Mouse (Mus musculus) stomach, embryonic 14.5 days (tissue): ENCODE measurements around the gene Dhodh. TPM values are rescaled to one million over a fixed set of nuclear protein-coding genes. Genes with fewer than 3 reads are reported as not detected.

ENCODE experiments used
- ATAC-seq: fragments of 200-750 bp; cut with Nextera tagmentation; 2 replicates; pipeline ENCODE4 v1.8.0; 2017; ENCODE audit warnings: low read depth, moderate TSS enrichment; ENCODE audit not compliant: insufficient number of reproducible peaks, insufficient read depth, low FRiP score
- H3K27ac ChIP-seq: fragments of 300-500 bp; sonication (generic); 2 replicates; pipeline ENCODE4 v1.5.1; 2014; ENCODE audit warnings: mild to moderate bottlenecking, low read length, moderate library complexity, mixed read lengths
- H3K27me3 ChIP-seq: fragments of 300-500 bp; sonication (generic); 2 replicates; pipeline ENCODE4 v1.6.1; 2014; ENCODE audit warnings: low read length, control low read depth, mixed read lengths; ENCODE audit not compliant: control insufficient read depth, insufficient read depth
- H3K36me3 ChIP-seq: fragments of 300-500 bp; sonication (generic); 2 replicates; pipeline ENCODE4 v1.6.1; 2014; ENCODE audit warnings: mild to moderate bottlenecking, control low read depth, low read length, moderate library complexity, mixed read lengths; ENCODE audit not compliant: control insufficient read depth, insufficient read depth
- H3K4me1 ChIP-seq: fragments of 300-500 bp; sonication (generic); 2 replicates; pipeline ENCODE4 v1.6.1; 2014; ENCODE audit warnings: low read length, control low read depth, mixed read lengths; ENCODE audit not compliant: control insufficient read depth, insufficient read depth
- H3K4me2 ChIP-seq: fragments of 300-500 bp; sonication (generic); replicated peaks from 2 replicates; pipeline ENCODE4 v1.6.1; 2014; ENCODE audit warnings: low read depth, low read length, control low read depth
- H3K4me3 ChIP-seq: fragments of 300-500 bp; sonication (generic); 2 replicates; pipeline ENCODE4 v1.5.1; 2014; ENCODE audit warnings: low read depth, low read length, control low read depth
- H3K9ac ChIP-seq: fragments of 300-500 bp; sonication (generic); replicated peaks from 2 replicates; pipeline ENCODE4 v1.6.1; 2014; ENCODE audit warnings: low read depth, mild to moderate bottlenecking, control low read depth, low read length, moderate library complexity, mixed read lengths
- H3K9me3 ChIP-seq: fragments of 300-500 bp; sonication (generic); 2 replicates; pipeline ENCODE4 v1.6.1; 2016; ENCODE audit warnings: low read depth, low read length, control low read depth; ENCODE audit not compliant: control insufficient read depth
- WGBS: fragments of 180-500 bp; shearing (Covaris S2); extraction: QIAGEN DNeasy Blood & Tissue Kit; methylation state at CpG from one replicate; pipeline ENCODE4 v1.1.7; 2014; 5-methylcytosine and 5-hydroxymethylcytosine counted together
- polyA plus RNA-seq: library from polyadenylated mRNA; unstranded; fragments of >200 nt; fragmentation: Nextera tagmentation; extraction: Ambion mirVana; gene quantifications from 2 replicates; pipeline ENCODE4 v1.2.1, GENCODE M21; 2014

The Dhodh gene
- polyA plus RNA-seq, 1 experiment from 2014 or later, result 45.1 TPM

DNA sequence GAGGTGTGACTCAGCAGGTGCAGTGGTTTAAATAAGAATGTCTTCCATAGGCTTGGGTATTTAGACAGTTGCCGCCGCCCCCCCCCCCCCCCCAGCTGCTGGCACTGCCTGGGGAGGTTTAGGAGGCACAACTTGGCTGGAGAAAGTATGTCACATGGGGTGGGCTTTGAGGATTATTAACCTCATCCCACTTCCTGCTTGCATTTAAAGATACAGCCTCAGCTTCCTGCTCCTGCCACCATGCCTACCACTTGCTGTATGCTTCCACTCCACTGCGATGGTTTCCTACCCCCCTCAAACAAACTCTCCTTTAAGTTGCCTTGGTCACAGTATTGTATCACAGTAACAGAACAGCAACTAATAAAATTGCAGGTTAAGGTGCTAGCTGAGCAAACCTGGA lies 64.4 kb downstream of the Dhodh start:
- no peak overlapping the region for H3K9ac ChIP-seq
- no peak overlapping the region for H3K27ac ChIP-seq
- peaks cover 19% of the 10 kb centered on the region for H3K36me3 ChIP-seq
- WGBS, result 53% methylated on average over 2 of the region's 3 CpGs
- no peaks in the 10 kb centered on the region for H3K9me3 ChIP-seq
- H3K4me1 ChIP-seq, result no peaks in the 10 kb centered on the region
- H3K4me3 ChIP-seq, result no peak overlapping the region
- H3K27me3 ChIP-seq, result no peaks in the 10 kb centered on the region
- ATAC-seq, result no peak
- H3K4me2 ChIP-seq, result no peak overlapping the region

DNA sequence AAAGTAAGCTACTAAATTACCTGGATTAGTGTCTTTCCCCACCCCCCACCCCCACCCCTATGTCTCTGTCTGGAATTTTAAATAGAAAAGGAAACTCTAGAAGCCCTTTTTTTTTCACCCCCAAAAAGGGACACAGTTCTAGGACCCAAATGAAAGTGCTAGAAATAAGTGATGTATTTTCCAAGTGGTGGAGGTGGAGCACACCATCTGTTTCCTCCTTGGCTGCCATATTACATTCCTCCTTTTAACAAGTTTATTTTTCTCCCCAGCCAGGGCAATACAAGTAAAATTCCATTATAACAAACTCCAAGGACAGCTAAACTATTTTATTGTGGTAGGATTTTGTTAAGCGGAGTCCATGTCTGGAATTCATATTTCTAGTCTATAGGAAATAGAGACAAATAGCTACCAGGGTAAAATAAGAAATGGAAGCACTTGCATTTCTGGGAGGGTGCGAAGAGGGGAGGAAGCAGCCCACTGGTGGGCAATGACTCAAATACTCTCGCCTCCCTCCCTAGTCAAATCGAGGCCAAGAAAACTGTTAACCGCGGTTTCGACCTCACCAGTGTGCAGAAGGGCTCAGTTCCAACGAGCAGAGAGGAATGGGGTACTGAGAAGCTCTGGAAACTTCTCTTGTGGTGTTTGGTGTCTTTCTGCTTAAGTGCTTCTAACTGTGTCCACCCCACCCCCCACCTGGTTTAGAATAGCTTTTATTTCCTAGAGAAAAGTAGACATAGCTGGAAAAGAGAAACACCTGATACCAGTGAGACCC lies 65.5 kb downstream of the Dhodh start:
- H3K9me3 ChIP-seq, result no peaks in the 10 kb centered on the region
- no peaks in the 10 kb centered on the region for H3K4me1 ChIP-seq
- H3K27me3 ChIP-seq, result no peaks in the 10 kb centered on the region
- no peak for ATAC-seq
- no peak overlapping the region for H3K4me3 ChIP-seq
- peaks cover 12% of the 10 kb centered on the region for H3K36me3 ChIP-seq
- H3K27ac ChIP-seq, result no peak overlapping the region
- no peak overlapping the region for H3K9ac ChIP-seq
- WGBS, result 78% methylated on average over 8 of the region's 8 CpGs
- no peak overlapping the region for H3K4me2 ChIP-seq

DNA sequence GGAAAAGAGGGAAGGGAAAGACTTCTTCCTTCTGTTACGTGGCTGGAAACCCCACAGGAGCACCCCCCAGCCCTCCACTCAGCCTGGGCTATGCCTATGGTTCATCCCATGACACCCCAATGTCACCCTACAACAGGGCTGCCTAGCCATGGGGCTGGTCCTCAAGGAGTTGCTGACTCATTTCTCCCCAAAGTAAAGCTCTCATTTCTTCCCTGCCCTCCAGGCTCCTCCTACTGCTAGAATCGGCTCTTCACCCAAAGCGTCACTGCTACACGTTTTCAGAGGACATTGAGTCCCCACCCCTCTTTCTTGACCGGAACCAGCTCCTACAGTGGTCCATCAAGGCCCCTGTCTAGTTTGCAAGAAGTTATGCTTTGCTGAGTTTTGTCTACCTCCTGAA lies 66.3 kb downstream of the Dhodh start:
- no peaks in the 10 kb centered on the region for H3K27me3 ChIP-seq
- ATAC-seq, result no peak
- H3K27ac ChIP-seq, result no peak overlapping the region
- WGBS, result 60% methylated on average over 5 of the region's 5 CpGs
- H3K4me2 ChIP-seq, result no peak overlapping the region
- no peak overlapping the region for H3K9ac ChIP-seq
- H3K36me3 ChIP-seq, result peaks cover 5% of the 10 kb centered on the region; the same call in 1 of the 2 replicates
- H3K4me3 ChIP-seq, result no peak overlapping the region
- no peaks in the 10 kb centered on the region for H3K4me1 ChIP-seq
- no peaks in the 10 kb centered on the region for H3K9me3 ChIP-seq

Other genes with a start within 250 kb of the Dhodh start
- gene Pmfbp1, start 114.6 kb downstream of the Dhodh start, polyA plus RNA-seq, result not detected in 2 replicates
- 18.3 and 19.2 TPM in 2 replicates for gene Dhx38, start 42.8 kb downstream of the Dhodh start, polyA plus RNA-seq
- 20.6 and 21.2 TPM in 2 replicates for gene Txnl4b, start 42.8 kb downstream of the Dhodh start, polyA plus RNA-seq
- 0.85 and 1.9 TPM in 2 replicates for gene Hp, start 29.5 kb downstream of the Dhodh start, polyA plus RNA-seq
- gene Pkd1l3, start 5.8 kb upstream of the Dhodh start, polyA plus RNA-seq, result 0.14 TPM in 1 of 2 replicates, not detected in the other
- gene Ist1, start 84.6 kb upstream of the Dhodh start, polyA plus RNA-seq, result 154 and 165 TPM in 2 replicates
- 29.7 and 33.0 TPM in 2 replicates for gene Zfp821, start 96.9 kb upstream of the Dhodh start, polyA plus RNA-seq
- gene Atxn1l, start 129.1 kb upstream of the Dhodh start, polyA plus RNA-seq, result 6.0 and 6.9 TPM in 2 replicates
- 36.5 and 39.2 TPM in 2 replicates for gene Ap1g1, start 169.9 kb upstream of the Dhodh start, polyA plus RNA-seq